Mouse (Mus musculus) ES-E14 (cell line): ENCODE data around the gene Mrpl30. TPM values are rescaled to one million over a fixed set of nuclear protein-coding genes. Genes with fewer than 3 reads are reported as not detected.
A peak's percentile ranks its signal among the peaks of the same experiment; 100 is the strongest.

ENCODE experiments used
- DNase-seq: peaks from one replicate; pipeline ENCODE4 v3.0.0-alpha.2; 2013; ENCODE audit warnings: low read depth, low spot score
- H3K27ac ChIP-seq: 2 replicates; pipeline ENCODE4 v1.5.1; 2012; ENCODE audit warnings: low read depth, mild to moderate bottlenecking, low read length, moderate library complexity, mixed read lengths; ENCODE audit not compliant: poor library complexity, insufficient read depth, severe bottlenecking
- H3K36me3 ChIP-seq: 2 replicates; pipeline ENCODE4 v1.6.1; 2012; ENCODE audit warnings: mild to moderate bottlenecking, low read length, moderate library complexity, mixed read lengths; ENCODE audit not compliant: control insufficient read depth, poor library complexity, insufficient read depth, severe bottlenecking
- H3K4me1 ChIP-seq, 2 experiments: fragments of 150-350 bp in 1 of 2; sonication (generic) in 1 of 2; 2 replicates each; pipeline ENCODE4 v1.6.1; 2012; ENCODE audit warnings: low read length in 2 of 2, mild to moderate bottlenecking in 1 of 2, mixed read lengths in 1 of 2; ENCODE audit not compliant: control insufficient read depth in 2 of 2, insufficient read depth in 2 of 2, poor library complexity in 1 of 2
- H3K4me3 ChIP-seq, 2 experiments: fragments of 150-350 bp in 1 of 2; sonication (generic) in 1 of 2; 2 replicates each; pipeline ENCODE4 v1.5.1; 2012; ENCODE audit warnings: low read length in 2 of 2, low read depth in 1 of 2, mild to moderate bottlenecking in 1 of 2, mixed read lengths in 1 of 2; ENCODE audit not compliant: insufficient read depth in 1 of 2, poor library complexity in 1 of 2, severe bottlenecking in 1 of 2
- H3K9ac ChIP-seq: 2 replicates; pipeline ENCODE4 v1.6.1; 2012; ENCODE audit warnings: low read depth, mild to moderate bottlenecking, low read length, mixed read lengths; ENCODE audit not compliant: poor library complexity, insufficient read depth, severe bottlenecking
- H3K9me3 ChIP-seq: fragments of 150-350 bp; sonication (generic); 2 replicates; pipeline ENCODE4 v1.6.1; 2012; ENCODE audit warnings: low read depth, mild to moderate bottlenecking, low read length; ENCODE audit not compliant: control insufficient read depth, insufficient read depth
- CHD2 ChIP-seq: IDR thresholded peaks from 2 replicates; pipeline ENCODE4 v1.6.1; 2014; ENCODE audit warnings: mild to moderate bottlenecking, low read depth, low read length, inconsistent platforms
- HCFC1 ChIP-seq: IDR thresholded peaks from 2 replicates; pipeline ENCODE4 v1.6.1; 2012; ENCODE audit warnings: low read length, inconsistent platforms, borderline replicate concordance; ENCODE audit not compliant: insufficient read depth
- MAFK ChIP-seq: IDR thresholded peaks from 2 replicates; pipeline ENCODE4 v1.6.1; 2014; ENCODE audit warnings: mild to moderate bottlenecking, low read depth, low read length, inconsistent platforms; ENCODE audit not compliant: insufficient read depth
- ZC3H11A ChIP-seq: IDR thresholded peaks from 2 replicates; pipeline ENCODE4 v1.6.1; 2012; ENCODE audit warnings: low read depth, mild to moderate bottlenecking, inconsistent platforms, low read length, borderline replicate concordance
- ZNF384 ChIP-seq: IDR thresholded peaks from 2 replicates; pipeline ENCODE4 v1.6.1; 2012; ENCODE audit warnings: low read depth, low read length, inconsistent platforms
- in situ Hi-C, 2 experiments: fragments of 600-800 bp; cut with MboI; formaldehyde crosslinking; loops; one replicate each; pipeline ENCODE4 v1.15.1; 2025; ENCODE audit warnings: low sequenced_read_pairs in 2 of 2, inconsistent platforms in 1 of 2; ENCODE audit not compliant: unreplicated experiment in 2 of 2
- total RNA-seq: library from RNA; depleted of rRNA; stranded (reverse); fragments of 300-350 nt; gene quantifications from 2 replicates; pipeline ENCODE4 v1.2.3, GENCODE M21; 2012

Mrpl30 gene
- total RNA-seq, 1 experiment: 127 TPM

DNA sequence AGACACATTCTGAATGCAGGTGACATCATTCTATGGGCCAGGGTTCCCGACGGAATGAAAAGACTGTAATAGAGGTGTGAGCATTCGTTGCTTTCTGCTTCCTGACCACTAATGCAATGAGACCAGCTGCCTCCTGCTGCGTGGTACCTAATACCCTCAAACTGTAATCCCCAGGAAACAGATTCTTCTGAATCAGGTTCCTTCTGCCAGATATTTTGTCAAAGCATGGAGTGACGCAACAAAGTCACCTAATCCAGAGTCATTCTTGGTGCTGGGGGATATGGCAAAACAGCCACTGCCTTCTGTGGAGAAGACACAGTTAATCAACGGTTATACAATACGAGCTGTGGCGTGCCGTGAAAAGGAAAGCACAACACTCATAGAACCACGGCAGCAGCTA lies 21.6 kb upstream of the Mrpl30 start:
- H3K4me3 ChIP-seq: no peak overlapping the region
- DNase-seq: no peak
- no peak overlapping the region for H3K9ac ChIP-seq
- in situ Hi-C loops: loop anchor here in 1 of 2 experiments (25.0 kb wide), 1 partner anchor 181 kb away; no protein-coding TSS in a partner anchor
- H3K36me3 ChIP-seq: no peaks in the 10 kb centered on the region
- H3K9me3 ChIP-seq: no peaks in the 10 kb centered on the region
- no peak for TF ChIP-seq ZNF384
- no peak for TF ChIP-seq CHD2
- TF ChIP-seq ZC3H11A: no peak
- no peak for TF ChIP-seq MAFK
- no peak for TF ChIP-seq HCFC1
- no peak overlapping the region for H3K27ac ChIP-seq
- H3K4me1 ChIP-seq: peaks cover 0 to 6% of the 10 kb centered on the region in 2 experiments; a peak in 2 of 4 replicates

GRCm38 (mm10) chr1:37869362-37869761 lies 20.9 kb upstream of the Mrpl30 start:
- in situ Hi-C loops: loop anchor here in 1 of 2 experiments (25.0 kb wide), 1 partner anchor 182 kb away; no protein-coding TSS in a partner anchor
- Histone ChIP-seq H3K4me1 (peaks cover 0 to 3% of the 10 kb centered on the region in 2 experiments; a peak in 1 of 4 replicates), H3K27ac (no peak overlapping the region), H3K4me3 (no peak overlapping the region), H3K36me3 (no peaks in the 10 kb centered on the region), H3K9ac (no peak overlapping the region), H3K9me3 (no peaks in the 10 kb centered on the region)
- no peak for DNase-seq
- no peak for TF ChIP-seq ZC3H11A
- no peak for TF ChIP-seq CHD2
- no peak for TF ChIP-seq MAFK
- TF ChIP-seq HCFC1: no peak
- TF ChIP-seq ZNF384: no peak

DNA sequence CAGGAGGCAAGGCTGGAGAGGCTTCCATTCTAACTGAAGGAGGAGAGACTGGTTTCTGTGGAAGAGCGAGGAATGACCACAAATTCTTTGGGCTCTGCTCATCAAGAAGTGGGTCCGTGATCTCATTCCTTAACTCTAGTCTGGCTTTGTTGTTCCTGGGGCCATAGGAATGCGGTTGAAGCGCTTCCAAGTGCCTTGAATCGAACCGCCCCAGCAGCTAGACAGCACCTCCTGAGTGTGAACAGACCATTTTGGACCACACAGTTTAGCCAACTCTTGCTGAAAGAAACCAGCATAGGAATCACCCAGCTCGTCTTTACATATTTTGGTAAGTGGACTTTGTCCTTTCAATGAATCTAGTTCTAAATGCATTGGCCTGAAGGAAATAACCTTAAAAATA lies 18.6 kb upstream of the Mrpl30 start, which contains the start of gene Lipt1:
Lipt1 (plus strand) TSS at position 35 of the 400 bp plus-strand sequence.
- Histone ChIP-seq H3K4me1 (peaks cover 0 to 3% of the 10 kb centered on the region in 2 experiments; a peak in 1 of 4 replicates), H3K9me3 (no peaks in the 10 kb centered on the region), H3K4me3 (peak within 1 kb of the TSS; percentile 68 to 76), H3K27ac (no peak within 1 kb of the TSS), H3K9ac (peak within 1 kb of the TSS; percentile 60), H3K36me3 (peaks cover 10% of the 10 kb centered on the region)
- DNase-seq: no peak
- TF ChIP-seq CHD2 (no peak), ZC3H11A (no peak), MAFK (no peak), ZNF384 (no peak), HCFC1 (no peak)
- in situ Hi-C loops: loop anchor here in 1 of 2 experiments (25.0 kb wide), 1 partner anchor 184 kb away; no protein-coding TSS in a partner anchor

- H3K9me3 ChIP-seq: no peaks in the 10 kb centered on the region
- H3K4me3 ChIP-seq: peak overlapping the region; percentile 68 to 76
- in situ Hi-C loops: loop anchor here in 1 of 2 experiments (25.0 kb wide), 1 partner anchor 185 kb away; no protein-coding TSS in a partner anchor
- peak overlapping the region; percentile 60 for H3K9ac ChIP-seq
- TF ChIP-seq ZNF384 (no peak), MAFK (no peak)
- no peak overlapping the region for H3K27ac ChIP-seq
- peaks cover 10% of the 10 kb centered on the region for H3K36me3 ChIP-seq
- peaks cover 0 to 3% of the 10 kb centered on the region in 2 experiments; a peak in 1 of 4 replicates for H3K4me1 ChIP-seq
- peak; percentile 77 for DNase-seq
Measured at GRCm38 (mm10) chr1:37872131-37873067, 17.9 kb upstream of the Mrpl30 start.
